Mouse (Mus musculus): ENCODE measurements around the gene Il4.

- no peak for TF ChIP-seq CTCF (IDR thresholded peaks at IDR 0.05)
- TF ChIP-seq POLR2A (IDR thresholded peaks at IDR 0.05; ENCODE audit: insufficient read depth, low read depth, low read length), result no peak
- TF ChIP-seq EP300 (IDR thresholded peaks at IDR 0.05; ENCODE audit: insufficient read depth, low read depth, low read length), result no peak
Observed at GRCm38 (mm10) chr11:53585510-53585909, 33.0 kb downstream of the Il4 start.
